Mouse (Mus musculus) layer of hippocampus, adult 8-10 months (tissue): ENCODE measurements around the gene H2-DMb1. TPM values are rescaled to one million over a fixed set of nuclear protein-coding genes. Genes with fewer than 3 reads are reported as not detected.
"Not testable (repeated sequence)": the region's sequence is repeated elsewhere in the genome, so short reads cannot be mapped to it uniquely, and the experiment has no call there.

Source experiments
- DNase-seq, 2 experiments: peaks; one replicate each; pipeline ENCODE4 v3.0.0; 2022; ENCODE audit warnings: low spot score in 2 of 2
- total RNA-seq, 4 experiments: library from RNA; stranded (reverse); gene quantifications; 2 replicates each; pipeline ENCODE4 v1.2.4; 2022

Gene H2-DMb1
- total RNA-seq, 4 experiments from 2014 or later = 3.4 to 9.7 (median 6.0) TPM

GRCm38 (mm10) chr17:34143033-34143432 lies 9.8 kb upstream of the H2-DMb1 start, which contains the start of gene H2-DMb2:
Gene H2-DMb2 (plus strand): TSS chr17:34143307.
- no peak for DNase-seq

GRCm38 (mm10) chr17:34143461-34143860 lies 9.4 kb upstream of the H2-DMb1 start:
- no peak for DNase-seq

GRCm38 (mm10) chr17:34144221-34144620 lies 8.7 kb upstream of the H2-DMb1 start:
- not testable (repeated sequence) for DNase-seq

GRCm38 (mm10) chr17:34144960-34145371 lies 7.9 kb upstream of the H2-DMb1 start:
- no peak for DNase-seq

GRCm38 (mm10) chr17:34155534-34155933 lies 2.7 kb downstream of the H2-DMb1 start:
- no peak for DNase-seq

GRCm38 (mm10) chr17:34164202-34164895 lies 11.5 kb downstream of the H2-DMb1 start:
- no peak for DNase-seq

- DNase-seq = no peak
Measured at GRCm38 (mm10) chr17:34165033-34165730, 12.3 kb downstream of the H2-DMb1 start.

- peak in 1 of 2 experiments; percentile 14 for DNase-seq
Measured at GRCm38 (mm10) chr17:34169279-34169678, 16.4 kb downstream of the H2-DMb1 start.

GRCm38 (mm10) chr17:34170487-34170876 lies 17.6 kb downstream of the H2-DMb1 start:
- no peak for DNase-seq

GRCm38 (mm10) chr17:34170877-34171498 lies 18.1 kb downstream of the H2-DMb1 start:
- peak; percentile 56 to 88 for DNase-seq

GRCm38 (mm10) chr17:34172528-34172927 lies 19.7 kb downstream of the H2-DMb1 start:
- no peak for DNase-seq

- DNase-seq = no peak
Measured at GRCm38 (mm10) chr17:34174075-34174474, 21.2 kb downstream of the H2-DMb1 start.

GRCm38 (mm10) chr17:34177179-34177578 lies 24.3 kb downstream of the H2-DMb1 start:
- DNase-seq = no peak

GRCm38 (mm10) chr17:34179019-34179418 lies 26.1 kb downstream of the H2-DMb1 start:
- DNase-seq = no peak

- no peak for DNase-seq
Measured at GRCm38 (mm10) chr17:34179913-34180859, 27.3 kb downstream of the H2-DMb1 start.

GRCm38 (mm10) chr17:34183564-34184219 lies 30.8 kb downstream of the H2-DMb1 start:
- no peak for DNase-seq

GRCm38 (mm10) chr17:34185526-34185925 lies 32.7 kb downstream of the H2-DMb1 start:
- no peak for DNase-seq

GRCm38 (mm10) chr17:34186885-34187260 lies 34.0 kb downstream of the H2-DMb1 start:
- no peak for DNase-seq

- DNase-seq = peak; percentile 90 to 96
Measured at GRCm38 (mm10) chr17:34187261-34187916, 34.5 kb downstream of the H2-DMb1 start, which contains the start of the genes Tap1 and Psmb9. Gene Tap1 (plus strand): TSS chr17:34187553. Gene Psmb9 (minus strand): TSS chr17:34187764.

GRCm38 (mm10) chr17:34188010-34188409 lies 35.1 kb downstream of the H2-DMb1 start:
- no peak for DNase-seq
